Mouse (Mus musculus) leukemia stem cell, adult 10-12 weeks (primary cell): ENCODE measurements around the gene Gm10644. TPM values are rescaled to one million over a fixed set of nuclear protein-coding genes. Genes with fewer than 3 reads are reported as not detected.

Experiments used
- polyA plus RNA-seq: library from polyadenylated mRNA; stranded (reverse); fragments of >175 nt; gene quantifications from 2 replicates; pipeline ENCODE4 v1.2.3, GENCODE M21; 2012; ENCODE audit warnings: low replicate concordance

Gm10644 gene
- polyA plus RNA-seq = 0.38 and 0.43 TPM in 2 replicates

GRCm38 (mm10) chr8:83955106-83955957 lies at the start of gene Gm10644, which contains the start of gene Asf1b:
Gm10644 (minus strand) TSS chr8:83955205.
Asf1b (plus strand) TSS chr8:83955507.

GRCm38 (mm10) chr8:84001281-84002000 lies 46.4 kb upstream of the Gm10644 start, which contains the start of gene 1700067K01Rik:
1700067K01Rik (plus strand) TSS chr8:84001502.

GRCm38 (mm10) chr8:83997511-83998141 lies 42.6 kb upstream of the Gm10644 start, which contains the start of gene Samd1:
Samd1 (plus strand) TSS chr8:83997672.

GRCm38 (mm10) chr8:83972150-83973120 lies 17.4 kb upstream of the Gm10644 start, which contains the start of gene Prkaca:
Prkaca (plus strand) TSS chr8:83972993.

GRCm38 (mm10) chr8:83899363-83900252 lies 55.4 kb downstream of the Gm10644 start, which contains the start of gene Adgrl1:
Adgrl1 (plus strand) TSS chr8:83900105.

Other genes starting within 250 kb of the Gm10644 start
- gene Ddx39, start 240.0 kb downstream of the Gm10644 start, polyA plus RNA-seq = 23.3 and 26.6 TPM in 2 replicates
- gene Adgre5, start 213.9 kb downstream of the Gm10644 start, polyA plus RNA-seq = 52.4 and 93.7 TPM in 2 replicates
- 5.1 and 10.6 TPM in 2 replicates for gene Adgrl1, start 55.1 kb downstream of the Gm10644 start, polyA plus RNA-seq
- 16.9 and 197 TPM in 2 replicates for gene Asf1b, start 302 bp upstream of the Gm10644 start, polyA plus RNA-seq
- 25.3 and 27.4 TPM in 2 replicates for gene Prkaca, start 17.8 kb upstream of the Gm10644 start, polyA plus RNA-seq
- 246 and 385 TPM in 2 replicates for gene Samd1, start 42.5 kb upstream of the Gm10644 start, polyA plus RNA-seq
- 4.9 and 12.0 TPM in 2 replicates for gene 1700067K01Rik, start 46.3 kb upstream of the Gm10644 start, polyA plus RNA-seq
- gene 2210011C24Rik, start 57.0 kb upstream of the Gm10644 start, polyA plus RNA-seq = 2.3 TPM in 1 of 2 replicates, not detected in the other
- gene Palm3, start 66.3 kb upstream of the Gm10644 start, polyA plus RNA-seq = 0.32 TPM in 1 of 2 replicates, not detected in the other
- 19.2 and 26.2 TPM in 2 replicates for gene Il27ra, start 87.4 kb upstream of the Gm10644 start, polyA plus RNA-seq
- gene Rln3, start 89.8 kb upstream of the Gm10644 start, polyA plus RNA-seq = 1.0 TPM in 1 of 2 replicates, not detected in the other
- not detected in 2 replicates for gene Gm10643, start 109.9 kb upstream of the Gm10644 start, polyA plus RNA-seq
- gene Rfx1, start 111.6 kb upstream of the Gm10644 start, polyA plus RNA-seq = 44.9 and 60.3 TPM in 2 replicates
- gene Dcaf15, start 149.6 kb upstream of the Gm10644 start, polyA plus RNA-seq = 51.9 and 103 TPM in 2 replicates
- 3.5 and 5.2 TPM in 2 replicates for gene Podnl1, start 170.8 kb upstream of the Gm10644 start, polyA plus RNA-seq
- 22.7 and 43.1 TPM in 2 replicates for gene Cc2d1a, start 192.7 kb upstream of the Gm10644 start, polyA plus RNA-seq
- gene 4930432K21Rik, start 192.8 kb upstream of the Gm10644 start, polyA plus RNA-seq = 0.39 and 0.42 TPM in 2 replicates
- not detected in 2 replicates for gene Nanos3, start 230.0 kb upstream of the Gm10644 start, polyA plus RNA-seq